Mouse (Mus musculus) lung, postnatal 4 days (tissue): ENCODE data around the gene Rab11fip2.

Experiments used
- DNase-seq, 2 experiments: peaks; one replicate each; pipeline ENCODE4 v3.0.0; 2021

The Rab11fip2 gene

DNA sequence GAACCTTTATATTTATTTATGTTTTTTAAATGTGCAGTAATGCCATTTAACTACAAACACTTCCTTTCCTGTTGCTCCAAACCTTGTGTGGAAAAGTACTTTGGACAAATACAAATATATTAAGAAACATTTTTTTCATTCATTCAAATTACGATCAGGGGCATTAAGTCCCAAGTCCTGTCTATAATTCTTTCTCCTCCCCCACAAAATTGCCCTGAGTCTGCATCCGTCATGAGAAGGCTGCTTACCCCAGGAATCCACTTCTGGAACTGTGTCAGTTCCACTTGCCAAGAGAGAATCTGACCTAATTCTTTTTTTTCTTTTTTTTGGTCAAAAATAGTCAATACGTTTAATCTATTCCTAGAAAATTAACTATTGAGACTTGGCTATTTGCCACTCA lies 90.4 kb downstream of the Rab11fip2 start:
- no peak for DNase-seq
